Mouse (Mus musculus) lung, embryonic 16.5 days (tissue): ENCODE data around the gene Ccdc32. TPM values are rescaled to one million over a fixed set of nuclear protein-coding genes. Genes with fewer than 3 reads are reported as not detected.
A peak's percentile ranks its signal among the peaks of the same experiment; 100 is the strongest.

Experiments used
- ATAC-seq: fragments of 200-750 bp; cut with Nextera tagmentation; 2 replicates; pipeline ENCODE4 v1.8.0; 2017; ENCODE audit warnings: low read depth, mild to moderate bottlenecking, moderate library complexity
- H3K27ac ChIP-seq: fragments of 300-500 bp; sonication (generic); 2 replicates; pipeline ENCODE4 v1.5.1; 2014; ENCODE audit warnings: mild to moderate bottlenecking, control low read depth, low read length
- H3K27me3 ChIP-seq: fragments of 300-500 bp; sonication (generic); 2 replicates; pipeline ENCODE4 v1.6.1; 2014; ENCODE audit warnings: low read depth, low read length, mixed read lengths; ENCODE audit not compliant: control insufficient read depth, insufficient read depth
- H3K36me3 ChIP-seq: fragments of 300-500 bp; sonication (generic); 2 replicates; pipeline ENCODE4 v1.6.1; 2014; ENCODE audit warnings: low read length; ENCODE audit not compliant: control insufficient read depth, insufficient read depth
- H3K4me1 ChIP-seq: fragments of 300-500 bp; sonication (generic); replicated peaks from 2 replicates; pipeline ENCODE4 v1.6.1; 2014; ENCODE audit warnings: low read length, mixed read lengths; ENCODE audit not compliant: control insufficient read depth, insufficient read depth
- H3K4me2 ChIP-seq: fragments of 300-500 bp; sonication (generic); 2 replicates; pipeline ENCODE4 v1.6.1; 2014; ENCODE audit warnings: low read depth, low read length, control low read depth
- H3K4me3 ChIP-seq: fragments of 300-500 bp; sonication (generic); 2 replicates; pipeline ENCODE4 v1.5.1; 2014; ENCODE audit warnings: mild to moderate bottlenecking, low read length, control low read depth
- H3K9ac ChIP-seq: fragments of 300-500 bp; sonication (generic); 2 replicates; pipeline ENCODE4 v1.6.1; 2014; ENCODE audit warnings: low read length, control low read depth
- H3K9me3 ChIP-seq: fragments of 300-500 bp; sonication (generic); 2 replicates; pipeline ENCODE4 v1.6.1; 2016; ENCODE audit warnings: low read length; ENCODE audit not compliant: control insufficient read depth
- WGBS: fragments of 180-500 bp; shearing (Covaris S2); extraction: QIAGEN DNeasy Blood & Tissue Kit; methylation state at CpG from one replicate; pipeline ENCODE4 v1.1.7; 2014; 5-methylcytosine and 5-hydroxymethylcytosine counted together
- polyA plus RNA-seq: library from polyadenylated mRNA; unstranded; fragments of >200 nt; fragmentation: Nextera tagmentation; extraction: Ambion mirVana; gene quantifications from 2 replicates; pipeline ENCODE4 v1.2.1, GENCODE M21; 2015

Ccdc32 gene
- polyA plus RNA-seq, 1 experiment from 2014 or later = 25.1 TPM

GRCm38 (mm10) chr2:119034656-119035396, 5.6 kb upstream of the Ccdc32 start, which contains the start of gene Rpusd2:
Gene Rpusd2 (plus strand): TSS chr2:119034790.
- peak; percentile 97 for ATAC-seq
- H3K9me3 ChIP-seq = no peaks in the 10 kb centered on the region
- WGBS = 0% methylated on average over 49 of the region's 49 CpGs
- peaks cover 10% of the 10 kb centered on the region for H3K36me3 ChIP-seq
- peak within 1 kb of the TSS; percentile 62 for H3K4me3 ChIP-seq
- peaks cover 8% of the 10 kb centered on the region for H3K4me1 ChIP-seq
- H3K27me3 ChIP-seq = no peaks in the 10 kb centered on the region
- peak within 1 kb of the TSS; percentile 76 for H3K9ac ChIP-seq
- peak within 1 kb of the TSS; percentile 64 for H3K4me2 ChIP-seq
- peak within 1 kb of the TSS; percentile 65 for H3K27ac ChIP-seq

DNA sequence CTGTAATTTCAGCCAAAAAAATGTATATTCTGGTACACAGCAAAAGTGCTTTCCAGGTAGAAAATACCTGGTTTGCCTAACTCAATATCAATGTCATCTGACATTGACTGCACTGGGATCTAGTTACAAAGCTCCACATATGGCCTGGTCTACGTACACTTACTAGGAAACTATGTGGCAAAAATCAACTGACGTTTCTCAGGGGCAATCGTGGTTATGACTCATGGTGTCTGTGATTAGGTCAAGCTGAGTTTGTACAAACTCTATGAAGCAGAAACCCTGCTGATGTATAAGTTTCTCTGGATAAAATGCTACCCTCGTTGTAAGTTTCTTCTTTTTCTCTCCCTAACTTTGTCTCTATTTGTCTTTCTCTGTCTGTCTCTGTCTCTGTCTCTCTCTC, 3.0 kb upstream of the Ccdc32 start:
- no peak for ATAC-seq
- Histone ChIP-seq H3K27ac (no peak overlapping the region), H3K4me3 (no peak overlapping the region), H3K36me3 (peaks cover 2% of the 10 kb centered on the region; the same call in 1 of the 2 replicates), H3K9ac (no peak overlapping the region), H3K4me1 (peaks cover 15% of the 10 kb centered on the region), H3K9me3 (no peaks in the 10 kb centered on the region), H3K4me2 (no peak overlapping the region), H3K27me3 (no peaks in the 10 kb centered on the region)
- WGBS = 44% methylated on average over 4 of the region's 4 CpGs

- Histone ChIP-seq H3K27me3 (no peaks in the 10 kb centered on the region), H3K9me3 (no peaks in the 10 kb centered on the region), H3K4me3 (no peak overlapping the region), H3K4me1 (peaks cover 7% of the 10 kb centered on the region; the same call in 1 of the 2 replicates), H3K36me3 (peaks cover 6% of the 10 kb centered on the region), H3K9ac (no peak overlapping the region), H3K4me2 (no peak overlapping the region), H3K27ac (no peak overlapping the region)
- ATAC-seq = no peak
- 91% methylated on average over 4 of the region's 4 CpGs for WGBS
Observed at GRCm38 (mm10) chr2:119026951-119027350, 2.2 kb downstream of the Ccdc32 start.

DNA sequence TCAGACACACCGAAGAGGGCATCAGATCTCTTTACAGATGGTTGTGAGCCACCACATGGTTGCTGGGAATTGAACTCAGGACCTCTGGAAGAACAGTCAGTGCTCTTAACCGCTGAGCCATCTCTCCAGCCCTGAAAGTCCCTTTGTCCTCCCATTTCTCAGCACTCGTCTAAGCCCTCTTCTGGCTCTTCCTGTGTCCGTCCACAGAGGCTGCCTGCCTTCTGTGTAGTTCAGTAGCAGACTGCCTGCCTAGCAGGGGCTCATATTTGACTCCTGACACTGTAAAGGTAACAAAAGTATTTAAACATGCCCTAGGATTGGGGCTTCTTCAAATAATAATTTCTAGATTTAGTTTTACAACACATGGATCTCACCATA, 4.0 kb downstream of the Ccdc32 start:
- Histone ChIP-seq H3K27ac (no peak overlapping the region), H3K27me3 (no peaks in the 10 kb centered on the region), H3K9ac (no peak overlapping the region), H3K4me2 (no peak overlapping the region), H3K4me3 (no peak overlapping the region), H3K9me3 (no peaks in the 10 kb centered on the region), H3K4me1 (peaks cover 7% of the 10 kb centered on the region; the same call in 1 of the 2 replicates), H3K36me3 (peaks cover 16% of the 10 kb centered on the region)
- 63% methylated on average over 4 of the region's 4 CpGs for WGBS
- no peak for ATAC-seq

DNA sequence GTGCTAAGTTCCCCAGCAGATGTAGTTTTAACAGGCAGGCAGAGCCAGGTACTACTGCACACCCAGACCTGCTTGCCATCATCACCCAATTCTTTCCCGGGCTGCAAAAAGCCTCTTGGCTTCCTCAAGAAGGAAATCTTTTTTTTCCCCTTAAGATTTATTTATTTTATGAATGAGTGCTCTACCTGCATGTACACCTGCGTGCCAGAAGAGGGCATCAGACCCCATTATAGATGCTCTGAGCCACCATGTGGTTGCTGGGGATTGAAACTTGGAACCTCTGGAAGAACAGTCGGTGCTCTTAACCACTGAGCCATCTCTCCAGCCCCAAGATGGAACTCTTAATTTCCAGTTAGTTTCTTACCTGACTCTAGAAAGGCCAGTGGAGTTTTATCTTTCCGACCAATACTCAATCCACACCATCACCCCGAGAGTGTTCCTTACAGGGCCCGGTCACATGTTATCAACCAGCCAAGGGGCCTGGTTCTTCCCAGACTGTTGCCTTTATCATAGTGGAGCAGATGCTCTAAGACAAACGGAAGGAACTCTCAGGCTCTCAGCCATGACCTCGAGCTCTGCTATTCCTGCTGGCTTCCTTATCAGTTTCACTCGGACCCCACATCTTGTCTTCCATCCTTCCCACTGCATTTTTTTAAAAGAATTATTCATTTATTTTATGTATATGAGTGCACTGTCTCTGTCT, 4.5 kb downstream of the Ccdc32 start:
- no peak overlapping the region for H3K4me3 ChIP-seq
- no peak overlapping the region for H3K4me2 ChIP-seq
- WGBS = 59% methylated on average over 9 of the region's 9 CpGs
- H3K27ac ChIP-seq = no peak overlapping the region
- no peaks in the 10 kb centered on the region for H3K27me3 ChIP-seq
- H3K9me3 ChIP-seq = no peaks in the 10 kb centered on the region
- H3K9ac ChIP-seq = no peak overlapping the region
- peaks cover 7% of the 10 kb centered on the region; the same call in 1 of the 2 replicates for H3K4me1 ChIP-seq
- H3K36me3 ChIP-seq = peaks cover 16% of the 10 kb centered on the region
- no peak for ATAC-seq

DNA sequence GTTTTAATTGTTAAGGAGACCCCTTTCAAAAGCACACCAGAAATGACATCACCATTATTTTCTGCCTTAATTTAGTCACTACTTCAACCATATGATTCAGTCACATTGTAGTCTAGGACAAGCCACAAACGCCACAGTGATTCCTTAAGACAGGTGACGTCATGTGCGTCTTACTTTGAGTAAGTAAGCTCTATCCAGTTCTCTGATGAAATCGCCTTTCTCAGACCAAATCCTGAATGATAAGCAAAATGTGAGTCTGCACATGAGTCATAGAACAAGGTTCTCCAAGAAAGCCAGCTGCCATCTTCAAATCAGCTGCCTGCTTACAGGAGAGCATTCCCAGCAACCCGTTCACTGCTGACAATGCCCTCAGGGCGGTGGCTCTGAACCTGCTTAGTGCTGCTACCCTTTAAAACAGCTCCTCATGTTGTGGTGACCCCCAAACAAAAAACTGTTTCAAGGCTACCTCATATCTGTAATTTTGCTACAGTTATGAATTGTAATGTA, 6.0 kb downstream of the Ccdc32 start:
- Histone ChIP-seq H3K4me2 (no peak overlapping the region), H3K9ac (no peak overlapping the region), H3K27ac (no peak overlapping the region), H3K4me1 (peaks cover 9% of the 10 kb centered on the region; the same call in 1 of the 2 replicates), H3K9me3 (no peaks in the 10 kb centered on the region), H3K27me3 (no peaks in the 10 kb centered on the region), H3K4me3 (no peak overlapping the region), H3K36me3 (peaks cover 16% of the 10 kb centered on the region)
- WGBS = 92% methylated on average over 6 of the region's 6 CpGs
- ATAC-seq = no peak

DNA sequence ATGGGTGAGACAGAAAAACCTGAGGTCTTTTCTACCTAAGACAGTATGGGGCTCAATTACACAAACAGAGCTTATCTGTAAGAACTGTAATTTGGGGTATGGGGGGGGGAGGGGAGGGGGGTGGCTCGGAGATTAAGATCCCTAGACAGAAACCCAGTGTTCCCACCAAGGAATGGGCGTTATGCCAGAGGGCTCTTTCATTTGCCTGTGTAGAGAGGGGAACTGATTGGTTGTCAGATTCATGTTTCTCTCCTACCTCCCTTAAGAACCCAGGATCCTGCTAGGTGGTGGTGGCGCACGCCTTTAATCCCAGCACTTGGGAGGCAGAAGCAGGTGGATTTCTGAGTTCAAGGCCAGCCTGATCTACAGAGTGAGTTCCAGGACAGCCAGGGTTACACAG, 9.7 kb downstream of the Ccdc32 start:
- Histone ChIP-seq H3K27ac (no peak overlapping the region), H3K4me2 (no peak overlapping the region)
- 55% methylated on average over 4 of the region's 4 CpGs for WGBS

DNA sequence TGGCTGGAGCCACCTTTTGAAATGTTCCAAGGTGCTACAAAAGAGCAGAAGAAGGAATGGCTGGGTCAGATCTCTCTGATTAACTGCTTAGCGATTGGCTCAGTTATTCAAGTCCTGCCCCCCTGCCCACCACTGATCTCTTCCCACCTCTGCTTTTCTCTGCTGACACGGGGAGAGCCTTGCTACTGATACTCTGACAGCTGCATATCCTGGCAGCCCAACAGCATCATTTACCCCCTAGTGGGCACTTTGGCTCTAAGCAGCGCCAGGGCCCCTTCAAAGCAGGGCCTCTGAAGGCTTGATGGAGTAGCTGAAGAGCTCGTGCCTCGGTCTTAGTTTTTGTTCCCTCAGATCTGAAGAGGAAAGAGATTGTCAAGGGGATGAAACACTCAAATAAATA, 10.1 kb downstream of the Ccdc32 start:
- Histone ChIP-seq H3K36me3 (peaks cover 19% of the 10 kb centered on the region), H3K9ac (no peak overlapping the region), H3K4me3 (no peak overlapping the region), H3K4me2 (peak overlapping the region; percentile 21; the same call in 1 of the 2 replicates), H3K27ac (no peak overlapping the region; the same call in 1 of the 2 replicates), H3K4me1 (peaks cover 12% of the 10 kb centered on the region), H3K27me3 (no peaks in the 10 kb centered on the region), H3K9me3 (no peaks in the 10 kb centered on the region)
- peak; percentile 44; the same call in 1 of the 2 replicates for ATAC-seq
- WGBS = 14% methylated on average over 5 of the region's 5 CpGs

More for the DNA sequence above, 9.7 kb downstream of the Ccdc32 start:
- no peaks in the 10 kb centered on the region for H3K9me3 ChIP-seq
- no peak for ATAC-seq
- no peaks in the 10 kb centered on the region for H3K27me3 ChIP-seq
- no peak overlapping the region for H3K9ac ChIP-seq
- H3K4me3 ChIP-seq = no peak overlapping the region
- H3K36me3 ChIP-seq = peaks cover 19% of the 10 kb centered on the region
- peaks cover 12% of the 10 kb centered on the region for H3K4me1 ChIP-seq
